Comparison of ENCODE assay signal across 12 mouse cellular contexts in genomic region chr3:84268434-84268833, GRCm38 (mm10). TPM values are rescaled to one million over a fixed set of nuclear protein-coding genes. Genes with fewer than 3 reads are reported as not detected.
A peak's percentile ranks its signal among the peaks of the same experiment; 100 is the strongest.
DNase-seq lines count a peak whose midpoint lies in the region; ATAC-seq and TF ChIP-seq lines count a peak whose summit lies in the region.
"Had no signal": no experiment of that assay in that cellular context is flagged by ENCODE, and none has a peak within 500 bp of the region (broad histone marks: within the 10 kb centered on the region; RNA-seq: fewer than 3 reads in every experiment).

No protein-coding gene starts in this region.

- H3K4me1 ChIP-seq in lung, embryonic 14.5 days (ENCODE audit: insufficient read depth): peaks cover 13% of the 10 kb centered on the region
- H3K4me1 ChIP-seq in intestine, embryonic 15.5 days (replicated peaks): peaks cover 12% of the 10 kb centered on the region
- H3K4me1 ChIP-seq in liver, postnatal 0 days (ENCODE audit: insufficient read depth): peaks cover 27% of the 10 kb centered on the region
- peaks cover 33% of the 10 kb centered on the region for H3K4me1 ChIP-seq in forebrain, embryonic 15.5 days

- peak; percentile 47 to 50 for DNase-seq in cerebellum, postnatal 10 days
- no peak for DNase-seq in cerebellum, adult 9-10 months
- peak; percentile 28 for DNase-seq in lung, embryonic 14.5 days
- no peak for DNase-seq in lung, postnatal 4 days
- DNase-seq in liver, postnatal 0 days: peak; percentile 34
- DNase-seq in Muller cell, postnatal 12 days (ENCODE audit: inconsistent ontology term): no peak
- DNase-seq: adrenal gland, adult 8-10 months; cerebellum, postnatal 36 days had no signal

- no peaks in the 10 kb centered on the region for H3K36me3 ChIP-seq in lung, embryonic 14.5 days (ENCODE audit: insufficient read depth)
- no peaks in the 10 kb centered on the region for H3K36me3 ChIP-seq in intestine, embryonic 15.5 days
- H3K36me3 ChIP-seq in liver, postnatal 0 days (replicated peaks; ENCODE audit: insufficient read depth, low read length): no peaks in the 10 kb centered on the region
- no peaks in the 10 kb centered on the region for H3K36me3 ChIP-seq in forebrain, embryonic 15.5 days
- H3K36me3 ChIP-seq: heart, embryonic 10.5 days; midbrain, embryonic 15.5 days had no signal

- no peak overlapping the region for H3K4me3 ChIP-seq in lung, embryonic 14.5 days (ENCODE audit: low read depth, low read length)
- peak overlapping the region; percentile 28 for H3K4me3 ChIP-seq in intestine, embryonic 15.5 days (replicated peaks)
- no peak overlapping the region for H3K4me3 ChIP-seq in liver, postnatal 0 days (ENCODE audit: low read depth, low read length)
- no peak overlapping the region for H3K4me3 ChIP-seq in forebrain, embryonic 15.5 days
- H3K4me3 ChIP-seq: heart, embryonic 10.5 days; midbrain, embryonic 15.5 days had no signal

- H3K9ac ChIP-seq in lung, embryonic 14.5 days: no peak overlapping the region
- H3K9ac ChIP-seq in intestine, embryonic 15.5 days: peak overlapping the region; percentile 22; the same call in 1 of the 2 replicates
- no peak overlapping the region for H3K9ac ChIP-seq in liver, postnatal 0 days (replicated peaks)
- no peak overlapping the region for H3K9ac ChIP-seq in forebrain, embryonic 15.5 days (replicated peaks)
- H3K9ac ChIP-seq: midbrain, embryonic 15.5 days had no signal

- no peaks in the 10 kb centered on the region for H3K9me3 ChIP-seq in lung, embryonic 14.5 days (ENCODE audit: low read depth, low read length)
- H3K9me3 ChIP-seq in intestine, embryonic 15.5 days: no peaks in the 10 kb centered on the region
- H3K9me3 ChIP-seq in liver, postnatal 0 days (ENCODE audit: low read length): no peaks in the 10 kb centered on the region
- no peaks in the 10 kb centered on the region for H3K9me3 ChIP-seq in forebrain, embryonic 15.5 days
- H3K9me3 ChIP-seq: heart, embryonic 10.5 days; midbrain, embryonic 15.5 days had no signal

- H3K27ac ChIP-seq in lung, embryonic 14.5 days (ENCODE audit: low read depth): no peak overlapping the region
- H3K27ac ChIP-seq in intestine, embryonic 15.5 days: peak overlapping the region; percentile 83; the same call in 1 of the 2 replicates
- H3K27ac ChIP-seq in liver, postnatal 0 days (ENCODE audit: low read depth): no peak overlapping the region
- no peak overlapping the region for H3K27ac ChIP-seq in forebrain, embryonic 15.5 days (replicated peaks)
- H3K27ac ChIP-seq: heart, embryonic 10.5 days; midbrain, embryonic 15.5 days had no signal

- no peak for ATAC-seq in lung, embryonic 14.5 days (ENCODE audit: insufficient read depth)
- no peak for ATAC-seq in intestine, embryonic 15.5 days
- no peak for ATAC-seq in liver, postnatal 0 days
- ATAC-seq in forebrain, embryonic 15.5 days (replicated peaks): no peak
- ATAC-seq: midbrain, embryonic 15.5 days had no signal

- 0 out of 2 replicates have a peak, but pooled peaks cover 4% of the 10 kb centered on the region for H3K27me3 ChIP-seq in lung, embryonic 14.5 days (ENCODE audit: insufficient read depth, low read length)
- no peaks in the 10 kb centered on the region for H3K27me3 ChIP-seq in intestine, embryonic 15.5 days (replicated peaks)
- H3K27me3 ChIP-seq in liver, postnatal 0 days (ENCODE audit: insufficient read depth, low read length): no peaks in the 10 kb centered on the region
- H3K27me3 ChIP-seq in forebrain, embryonic 15.5 days: no peaks in the 10 kb centered on the region
- H3K27me3 ChIP-seq: midbrain, embryonic 15.5 days had no signal

- TF ChIP-seq CTCF in lung, embryonic 14.5 days (IDR thresholded peaks at IDR 0.05; ENCODE audit: low read depth): peak; percentile 53
- peak; percentile 60 for TF ChIP-seq CTCF in liver, postnatal 0 days (IDR thresholded peaks at IDR 0.05; ENCODE audit: low read depth)

- no peak overlapping the region for H3K4me2 ChIP-seq in lung, embryonic 14.5 days
- peak overlapping the region; percentile 46 for H3K4me2 ChIP-seq in intestine, embryonic 15.5 days (replicated peaks)
- H3K4me2 ChIP-seq in liver, postnatal 0 days (ENCODE audit: low read depth, low read length): no peak overlapping the region
- no peak overlapping the region for H3K4me2 ChIP-seq in forebrain, embryonic 15.5 days (replicated peaks)
- H3K4me2 ChIP-seq: midbrain, embryonic 15.5 days had no signal

- 54% methylated on average over 3 of the region's 3 CpGs for WGBS in lung, embryonic 14.5 days
- 42% methylated on average over 3 of the region's 3 CpGs for WGBS in intestine, embryonic 15.5 days
- WGBS in liver, postnatal 0 days (ENCODE audit: insufficient replicate concordance): 58% methylated on average over 3 of the region's 3 CpGs
- 60% methylated on average over 3 of the region's 3 CpGs for WGBS in forebrain, embryonic 15.5 days

- TF ChIP-seq EP300 in liver, postnatal 0 days (IDR thresholded peaks at IDR 0.05; ENCODE audit: low read depth): no peak

RNA-seq across cellular contexts. Expression of gene Trim2, which starts 38.2 kb away (rescaled TPM):
- polyA plus RNA-seq in lung, embryonic 14.5 days (2014; fragmentation: Nextera tagmentation; extraction: Ambion mirVana): 25.9 and 27.0 TPM in 2 replicates
- 50.1 and 57.2 TPM in 2 replicates for polyA plus RNA-seq in intestine, embryonic 15.5 days (2015; fragmentation: Nextera tagmentation; extraction: Ambion mirVana)
- polyA plus RNA-seq in liver, postnatal 0 days (2015; fragmentation: Nextera tagmentation; extraction: Ambion mirVana): 2.7 and 2.9 TPM in 2 replicates
- polyA plus RNA-seq in forebrain, embryonic 15.5 days (2015; fragmentation: Nextera tagmentation; extraction: Ambion mirVana): 188 and 194 TPM in 2 replicates

Comparison
In these comparisons a context has a peak if more than half of its experiments do, and no peak if none do; other contexts are left out.
1. DNase-seq: peak in cerebellum, postnatal 10 days (2 of 2), lung, embryonic 14.5 days (single experiment) and liver, postnatal 0 days (single experiment); none in cerebellum, adult 9-10 months (single experiment), lung, postnatal 4 days (0 of 2) and Muller cell, postnatal 12 days (single experiment).